Mouse (Mus musculus): ENCODE data around the gene Gm32802. TPM values are rescaled to one million over a fixed set of nuclear protein-coding genes. Genes with fewer than 3 reads are reported as not detected.
"Not testable (repeated sequence)": the region's sequence is repeated elsewhere in the genome, so short reads cannot be mapped to it uniquely, and the experiment has no call there.

The Gm32802 gene
- polyA plus RNA-seq (2012; rRNA removed) (not detected in 2 replicates), polyA plus RNA-seq (2014; fragmentation: Nextera tagmentation; extraction: Ambion mirVana) (not detected in 2 replicates)

- H3K4me3 ChIP-seq (ENCODE audit: insufficient read depth in 1 of 2, low read depth in 2 of 2, low read length in 2 of 2), result not testable (repeated sequence)
Observed at GRCm38 (mm10) chr10:118258388-118258787, at the start of gene Gm32802. Gm32802 (plus strand) TSS chr10:118258688.

GRCm38 (mm10) chr10:118215719-118216393 lies 42.6 kb upstream of the Gm32802 start:
- not testable (repeated sequence) for H3K9ac ChIP-seq (replicated peaks); H3K4me1 ChIP-seq (replicated peaks; ENCODE audit: control insufficient read depth in 2 of 2, insufficient read depth in 2 of 2, low read length in 1 of 2); DNase-seq (ENCODE audit: low read depth in 3 of 3, low spot score in 3 of 3); H3K27ac ChIP-seq; H3K27me3 ChIP-seq (ENCODE audit: control insufficient read depth, insufficient read depth, low read length); H3K4me2 ChIP-seq (ENCODE audit: low read depth); ATAC-seq (ENCODE audit: insufficient read depth); H3K4me3 ChIP-seq (ENCODE audit: insufficient read depth in 1 of 2, low read depth in 2 of 2, low read length in 2 of 2); H3K9me3 ChIP-seq (ENCODE audit: control insufficient read depth, low read length); H3K36me3 ChIP-seq (replicated peaks; ENCODE audit: control insufficient read depth, insufficient read depth, low read depth)
- 58% methylated on average over 2 of the region's 4 CpGs for WGBS (ENCODE audit: insufficient replicate concordance)

More at GRCm38 (mm10) chr10:118258388-118258787, at the start of gene Gm32802:
- DNase-seq (ENCODE audit: low read depth in 3 of 3, low spot score in 3 of 3); H3K36me3 ChIP-seq (replicated peaks; ENCODE audit: control insufficient read depth, insufficient read depth, low read depth); H3K4me1 ChIP-seq (replicated peaks; ENCODE audit: control insufficient read depth in 2 of 2, insufficient read depth in 2 of 2, low read length in 1 of 2); ATAC-seq (ENCODE audit: insufficient read depth); H3K9ac ChIP-seq (replicated peaks); H3K27me3 ChIP-seq (ENCODE audit: control insufficient read depth, insufficient read depth, low read length); H3K27ac ChIP-seq; H3K4me2 ChIP-seq (ENCODE audit: low read depth); H3K9me3 ChIP-seq (ENCODE audit: control insufficient read depth, low read length): not testable (repeated sequence)
- no CpG with 5 or more reads among the region's 13 CpGs for WGBS (ENCODE audit: insufficient replicate concordance)

GRCm38 (mm10) chr10:118227629-118228028 lies 30.9 kb upstream of the Gm32802 start:
- H3K9me3 ChIP-seq (ENCODE audit: control insufficient read depth, low read length); H3K36me3 ChIP-seq (replicated peaks; ENCODE audit: control insufficient read depth, insufficient read depth, low read depth); H3K27ac ChIP-seq; H3K27me3 ChIP-seq (ENCODE audit: control insufficient read depth, insufficient read depth, low read length); ATAC-seq (ENCODE audit: insufficient read depth); H3K4me1 ChIP-seq (replicated peaks; ENCODE audit: control insufficient read depth in 2 of 2, insufficient read depth in 2 of 2, low read length in 1 of 2); H3K4me2 ChIP-seq (ENCODE audit: low read depth); H3K4me3 ChIP-seq (ENCODE audit: insufficient read depth in 1 of 2, low read depth in 2 of 2, low read length in 2 of 2); DNase-seq (ENCODE audit: low read depth in 3 of 3, low spot score in 3 of 3); H3K9ac ChIP-seq (replicated peaks): not testable (repeated sequence)
- no CpG with 5 or more reads among the region's 2 CpGs for WGBS (ENCODE audit: insufficient replicate concordance)

DNA sequence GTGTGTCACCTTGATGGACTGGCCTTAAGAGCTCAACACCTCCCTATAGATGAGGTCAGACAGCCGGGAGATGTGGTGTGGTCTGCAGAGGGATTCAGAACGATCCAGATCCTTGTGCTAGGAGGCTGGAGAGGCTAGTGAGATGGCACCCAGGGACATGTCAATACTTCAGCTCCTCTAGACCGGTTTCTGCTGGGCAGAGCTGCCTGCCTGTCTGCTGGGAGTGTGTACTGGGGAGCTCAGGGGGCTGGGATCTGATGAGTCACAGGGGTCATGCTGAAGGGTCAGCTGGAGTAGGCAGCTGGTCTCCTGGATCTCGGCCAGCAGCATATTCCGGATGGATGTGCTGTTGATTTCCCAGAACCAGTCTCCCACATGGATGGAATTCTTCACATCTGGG lies 25.9 kb upstream of the Gm32802 start:
- not testable (repeated sequence) for H3K4me2 ChIP-seq (ENCODE audit: low read depth); H3K4me1 ChIP-seq (replicated peaks; ENCODE audit: control insufficient read depth in 2 of 2, insufficient read depth in 2 of 2, low read length in 1 of 2); H3K4me3 ChIP-seq (ENCODE audit: insufficient read depth in 1 of 2, low read depth in 2 of 2, low read length in 2 of 2); ATAC-seq (ENCODE audit: insufficient read depth); H3K27ac ChIP-seq; H3K9me3 ChIP-seq (ENCODE audit: control insufficient read depth, low read length); H3K27me3 ChIP-seq (ENCODE audit: control insufficient read depth, insufficient read depth, low read length); DNase-seq (ENCODE audit: low read depth in 3 of 3, low spot score in 3 of 3); H3K36me3 ChIP-seq (replicated peaks; ENCODE audit: control insufficient read depth, insufficient read depth, low read depth); H3K9ac ChIP-seq (replicated peaks)
- WGBS (ENCODE audit: insufficient replicate concordance), result no CpG with 5 or more reads among the region's 5 CpGs

GRCm38 (mm10) chr10:118240680-118241079 lies 17.8 kb upstream of the Gm32802 start, which contains the start of gene Gm32717:
Gm32717 (minus strand) TSS chr10:118240780.
- H3K4me1 ChIP-seq (replicated peaks; ENCODE audit: control insufficient read depth in 2 of 2, insufficient read depth in 2 of 2, low read length in 1 of 2); H3K36me3 ChIP-seq (replicated peaks; ENCODE audit: control insufficient read depth, insufficient read depth, low read depth): not testable (repeated sequence)
- no CpG with 5 or more reads among the region's 13 CpGs for WGBS (ENCODE audit: insufficient replicate concordance)

GRCm38 (mm10) chr10:118249006-118249595 lies 9.4 kb upstream of the Gm32802 start:
- H3K4me3 ChIP-seq (ENCODE audit: insufficient read depth in 1 of 2, low read depth in 2 of 2, low read length in 2 of 2); H3K27ac ChIP-seq; H3K4me1 ChIP-seq (replicated peaks; ENCODE audit: control insufficient read depth in 2 of 2, insufficient read depth in 2 of 2, low read length in 1 of 2); ATAC-seq (ENCODE audit: insufficient read depth); H3K4me2 ChIP-seq (ENCODE audit: low read depth); H3K27me3 ChIP-seq (ENCODE audit: control insufficient read depth, insufficient read depth, low read length); H3K36me3 ChIP-seq (replicated peaks; ENCODE audit: control insufficient read depth, insufficient read depth, low read depth); H3K9ac ChIP-seq (replicated peaks); H3K9me3 ChIP-seq (ENCODE audit: control insufficient read depth, low read length); DNase-seq (ENCODE audit: low read depth in 3 of 3, low spot score in 3 of 3): not testable (repeated sequence)
- WGBS (ENCODE audit: insufficient replicate concordance), result 69% methylated on average over 11 of the region's 11 CpGs

More at GRCm38 (mm10) chr10:118240680-118241079, 17.8 kb upstream of the Gm32802 start, which contains the start of gene Gm32717:
- H3K9me3 ChIP-seq (ENCODE audit: control insufficient read depth, low read length); ATAC-seq (ENCODE audit: insufficient read depth); H3K9ac ChIP-seq (replicated peaks); DNase-seq (ENCODE audit: low read depth in 3 of 3, low spot score in 3 of 3); H3K27me3 ChIP-seq (ENCODE audit: control insufficient read depth, insufficient read depth, low read length); H3K4me3 ChIP-seq (ENCODE audit: insufficient read depth in 1 of 2, low read depth in 2 of 2, low read length in 2 of 2); H3K27ac ChIP-seq; H3K4me2 ChIP-seq (ENCODE audit: low read depth): not testable (repeated sequence)
